Mouse (Mus musculus) heart, postnatal 14 days (tissue): ENCODE measurements at regions not wholly inside any gene's neighbourhood (a gene's known extent, or its start where the extent isn't known, plus 50 kb on each side); places are given as distances from the start of the nearest gene placed in this dataset.

ENCODE experiments used
- DNase-seq, 2 experiments: peaks; one replicate each; pipeline ENCODE4 v3.0.0; 2021 to 2022
- intact Hi-C: fragments of 180-260 bp; cut with DNase I; formaldehyde crosslinking; loops from one replicate; pipeline ENCODE4 v1.15.1; 2025

DNA sequence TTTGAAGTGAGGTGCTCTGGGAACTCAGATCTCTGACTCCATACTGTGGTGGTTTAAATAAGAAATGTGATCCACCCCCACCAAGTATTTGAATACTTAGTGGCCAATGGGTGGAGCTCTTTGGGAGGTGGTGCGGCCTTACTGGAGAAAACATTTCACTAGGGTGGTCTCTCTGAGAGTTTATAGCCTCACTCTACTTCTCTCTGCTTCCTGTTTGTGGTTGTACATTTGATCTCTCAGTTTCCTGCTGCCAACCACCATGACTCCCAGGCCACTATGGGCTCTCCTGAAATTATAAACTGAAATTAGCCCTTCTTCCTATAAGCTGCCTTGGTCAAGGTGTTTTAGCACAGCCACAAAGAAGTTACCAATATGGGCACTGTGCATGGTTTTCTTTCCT is 479.9 kb upstream of the Marcks start:
- intact Hi-C loops, result no loop called here

DNA sequence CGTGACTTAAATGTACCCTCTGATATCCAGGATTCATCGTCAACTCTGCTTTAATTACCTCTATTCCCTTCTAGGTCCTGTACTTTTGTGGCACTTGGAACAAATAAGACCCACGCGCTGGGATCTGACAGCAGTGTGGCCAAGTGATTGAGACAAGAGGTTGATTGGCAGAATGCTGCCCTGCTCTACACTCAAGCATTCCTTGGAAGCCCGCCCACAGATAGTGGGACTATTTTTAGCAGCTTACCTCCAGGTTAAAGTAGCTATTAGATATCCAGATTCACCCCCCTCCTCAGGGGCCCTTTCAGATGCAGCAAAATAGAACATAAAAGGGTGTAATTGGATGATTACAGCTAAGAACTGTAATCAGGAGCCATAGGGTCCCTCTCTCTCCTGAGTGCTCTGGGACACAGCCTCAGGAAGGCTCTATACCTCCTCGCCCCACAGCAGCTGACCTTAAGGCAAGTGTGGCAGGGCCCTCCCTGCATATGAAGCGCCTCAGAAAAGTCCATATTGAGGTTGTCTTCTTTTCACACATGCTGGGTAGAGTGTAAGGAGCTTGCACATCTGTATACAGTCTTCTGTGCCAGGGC is 479.1 kb upstream of the Marcks start:
- DNase-seq, result peak; percentile 59 to 73
- intact Hi-C loops, result no loop called here

More for the DNA sequence above, 479.9 kb upstream of the Marcks start:
- DNase-seq, result no peak

- DNase-seq, result no peak
- intact Hi-C loops, result no loop called here
Measured at GRCm38 (mm10) chr10:37615926-37616691, 477.4 kb upstream of the Marcks start.

DNA sequence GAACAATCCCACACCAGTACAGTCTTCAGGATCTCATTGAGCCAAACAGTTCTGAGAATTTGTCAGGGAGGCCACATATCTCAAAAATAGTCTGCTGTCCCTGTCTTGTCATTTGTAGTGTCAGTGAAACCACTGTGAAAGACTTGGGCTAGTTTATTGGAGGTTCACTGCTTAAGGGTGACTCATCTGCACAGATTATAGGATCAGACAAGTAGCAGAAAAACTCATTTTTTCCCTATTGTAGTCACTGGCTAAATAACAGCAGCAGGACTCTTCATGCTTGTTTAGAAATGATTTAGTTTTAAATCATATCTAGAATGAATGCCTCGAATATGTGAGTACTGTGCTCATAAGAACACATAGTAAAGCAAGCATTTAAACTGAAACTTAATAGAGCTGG is 475.2 kb upstream of the Marcks start:
- DNase-seq, result no peak
- intact Hi-C loops, result no loop called here

DNA sequence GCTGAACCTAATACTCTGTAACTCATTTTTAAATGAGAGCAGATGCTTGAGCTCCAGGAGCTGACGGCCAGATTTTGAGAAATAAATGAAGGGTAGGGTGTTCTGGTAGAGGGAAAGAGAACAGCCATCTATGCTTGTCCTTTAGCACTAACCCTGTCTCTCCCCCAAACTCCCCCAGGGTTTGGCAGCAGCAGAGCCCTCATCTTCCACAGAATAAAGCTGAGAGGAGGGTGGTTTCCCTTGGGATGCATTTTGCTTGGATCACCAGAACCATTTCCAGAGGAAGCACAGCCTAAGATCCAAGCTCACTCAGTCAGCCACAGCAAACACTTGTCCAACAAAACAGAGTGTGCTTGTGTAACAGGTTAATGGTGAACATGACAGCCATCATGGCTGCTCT is 464.8 kb upstream of the Marcks start:
- intact Hi-C loops, result no loop called here
- DNase-seq, result no peak

- no peak for DNase-seq
- intact Hi-C loops, result no loop called here
Measured at GRCm38 (mm10) chr10:37602936-37603335, 464.2 kb upstream of the Marcks start.

GRCm38 (mm10) chr10:37589889-37590288 is 451.2 kb upstream of the Marcks start:
- no peak for DNase-seq
- intact Hi-C loops, result no loop called here

GRCm38 (mm10) chr10:37589009-37589408 is 450.3 kb upstream of the Marcks start:
- intact Hi-C loops, result no loop called here
- no peak for DNase-seq

DNA sequence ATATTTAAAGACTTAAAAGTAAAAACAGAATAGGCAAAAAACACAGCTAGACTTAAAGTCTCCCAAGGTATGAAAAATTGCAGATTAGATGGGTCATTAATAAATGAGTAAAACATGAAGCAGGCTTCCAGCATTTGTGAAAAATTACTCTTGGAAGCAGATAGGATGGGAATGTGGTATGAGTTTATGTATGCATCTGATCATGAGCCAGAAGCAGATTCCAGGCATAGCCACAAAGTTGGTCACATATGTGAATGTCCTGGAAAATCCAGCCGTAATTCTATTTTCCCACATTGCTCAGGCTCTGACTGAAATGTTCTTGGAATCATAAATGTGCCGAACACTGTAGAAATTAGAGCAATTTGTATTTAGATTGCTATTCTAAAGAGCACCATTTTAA is 432.5 kb upstream of the Marcks start:
- intact Hi-C loops, result no loop called here
- DNase-seq, result no peak

- intact Hi-C loops, result no loop called here
- DNase-seq, result no peak
Measured at GRCm38 (mm10) chr10:37561705-37562104, 423.0 kb upstream of the Marcks start.

DNA sequence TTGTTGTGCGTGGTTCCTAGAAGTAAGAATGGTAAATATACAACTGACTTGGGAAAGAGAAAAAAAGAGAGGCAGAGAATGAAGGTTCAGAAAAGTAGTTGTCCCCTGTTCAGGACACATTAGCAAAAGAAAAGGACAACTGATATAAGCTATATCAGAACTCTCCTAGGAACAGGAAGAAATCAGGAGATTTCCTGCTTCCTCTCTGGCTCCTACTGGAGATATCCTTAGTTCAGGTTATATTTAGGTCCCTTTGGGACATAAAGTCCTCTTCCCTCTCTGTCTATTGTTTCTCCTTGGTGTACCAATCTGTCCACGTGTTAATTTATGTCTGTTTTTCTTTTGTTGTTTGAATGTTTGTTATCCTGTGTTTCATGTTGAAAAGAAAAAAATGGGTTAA is 410.7 kb upstream of the Marcks start:
- intact Hi-C loops, result no loop called here
- no peak for DNase-seq

DNA sequence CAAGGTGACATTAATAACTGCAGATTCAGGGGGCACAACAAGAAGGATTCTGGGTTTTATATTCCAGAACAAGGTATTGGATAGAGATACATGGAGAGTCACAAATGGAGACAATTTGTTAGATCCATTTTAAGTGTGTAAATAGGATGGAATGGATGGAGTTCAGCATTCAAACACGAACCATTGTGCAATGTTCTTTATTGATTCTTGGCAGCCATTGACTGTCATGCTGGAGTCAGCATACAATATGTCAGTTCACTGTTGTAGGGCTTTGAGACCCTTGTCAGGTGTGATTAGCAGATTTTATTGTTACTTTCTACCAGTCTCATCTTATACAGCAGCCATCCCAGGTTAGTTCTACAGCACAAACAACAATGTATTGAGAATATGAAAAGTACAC is 402.0 kb upstream of the Marcks start:
- intact Hi-C loops, result no loop called here
- no peak for DNase-seq

DNA sequence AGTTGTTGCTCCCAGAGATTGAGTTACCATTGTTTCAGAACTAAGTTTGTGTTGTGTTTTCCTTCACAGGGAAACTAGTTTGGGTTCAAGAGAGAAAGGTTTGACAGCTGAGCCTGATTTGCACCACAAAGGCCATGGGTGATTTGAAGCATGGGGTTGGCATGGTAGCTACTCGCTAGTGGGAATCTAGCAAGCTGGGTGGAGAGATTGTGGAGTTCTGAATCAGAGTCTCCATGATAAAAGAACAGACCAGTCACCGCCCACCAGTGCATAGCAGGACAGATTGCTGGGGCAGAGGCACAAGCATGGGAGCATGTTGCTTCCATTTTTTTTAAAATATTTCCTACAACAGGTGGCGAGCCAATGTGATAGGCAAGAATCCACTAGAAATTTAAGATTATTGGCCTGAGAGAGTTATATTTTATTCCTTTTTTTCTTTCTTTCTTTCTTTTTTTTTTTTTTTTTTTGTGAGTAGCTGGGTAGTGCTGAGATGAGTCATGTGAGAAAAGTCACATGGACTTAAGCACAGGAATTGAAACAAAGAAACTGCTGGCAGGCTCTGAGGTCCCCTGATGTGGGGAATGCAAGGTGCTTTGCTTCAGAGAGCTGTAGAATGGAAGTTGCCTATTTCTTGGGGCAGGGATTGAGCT is 367.4 kb upstream of the Marcks start:
- intact Hi-C loops, result no loop called here
- DNase-seq, result no peak

GRCm38 (mm10) chr10:37504468-37504867 is 365.7 kb upstream of the Marcks start:
- intact Hi-C loops, result no loop called here
- DNase-seq, result no peak

- intact Hi-C loops, result no loop called here
- DNase-seq, result no peak
Measured at GRCm38 (mm10) chr10:37502505-37502904, 363.8 kb upstream of the Marcks start.

- DNase-seq, result no peak
- intact Hi-C loops, result no loop called here
Measured at GRCm38 (mm10) chr10:37501043-37501442, 362.3 kb upstream of the Marcks start.

DNA sequence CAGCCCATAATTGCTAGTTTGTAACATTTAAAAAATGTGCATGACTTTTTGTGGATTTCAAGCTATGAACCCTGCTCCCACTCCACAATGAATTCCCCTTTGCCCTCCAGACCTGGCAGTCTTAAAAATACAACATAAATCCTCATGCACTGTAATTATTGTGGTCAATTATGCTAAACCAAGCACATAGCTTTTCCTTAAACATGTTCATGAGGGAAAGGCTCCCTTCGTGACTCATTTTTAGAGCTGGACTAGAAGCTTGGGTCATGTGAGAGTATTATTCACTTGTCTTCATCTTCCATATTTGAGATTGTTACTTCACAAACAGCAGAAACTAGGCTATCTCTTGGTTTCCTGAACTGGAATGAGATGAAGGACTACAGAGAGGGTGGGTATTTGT is 356.7 kb upstream of the Marcks start:
- intact Hi-C loops, result no loop called here
- no peak for DNase-seq

DNA sequence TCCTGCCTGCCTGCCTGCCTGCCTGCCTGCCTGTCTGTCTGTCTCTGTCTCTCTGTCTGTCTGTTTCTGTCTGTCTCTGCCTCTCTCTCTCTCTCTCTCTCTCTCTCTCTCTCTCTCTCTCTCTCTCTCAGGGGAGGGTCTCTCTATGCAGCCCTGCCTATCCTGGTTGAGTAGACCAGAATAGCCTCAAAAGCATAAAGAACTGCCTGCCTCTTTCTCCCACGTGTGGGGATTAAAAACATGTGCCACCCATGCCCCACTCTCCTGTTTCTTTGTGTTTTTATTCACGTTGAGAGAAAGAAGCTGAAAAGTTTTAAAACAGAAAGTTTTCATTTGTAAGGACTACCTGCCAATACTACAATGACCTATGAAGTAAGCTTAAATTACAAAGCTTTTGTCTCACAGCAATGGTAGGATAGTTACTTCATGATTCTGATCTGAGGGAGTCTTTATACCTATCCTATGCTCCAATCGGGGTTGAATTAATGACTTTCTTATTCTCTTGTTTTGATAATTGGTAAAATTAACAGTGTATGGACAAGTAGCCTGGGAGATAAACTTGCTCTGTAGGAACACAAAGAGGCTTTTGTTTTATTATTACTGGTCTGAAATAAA is 355.9 kb upstream of the Marcks start:
- intact Hi-C loops, result no loop called here
- DNase-seq, result no peak

GRCm38 (mm10) chr10:37494098-37494497 is 355.4 kb upstream of the Marcks start:
- intact Hi-C loops, result no loop called here

GRCm38 (mm10) chr10:37484311-37485023 is 345.7 kb upstream of the Marcks start:
- intact Hi-C loops, result loop anchor here (10.0 kb wide), 1 partner anchor 410 kb away; no protein-coding TSS in a partner anchor
- DNase-seq, result no peak

More at GRCm38 (mm10) chr10:37494098-37494497, 355.4 kb upstream of the Marcks start:
- DNase-seq, result no peak

GRCm38 (mm10) chr10:37483521-37483920 is 344.8 kb upstream of the Marcks start:
- DNase-seq, result peak; percentile 5 to 34
- intact Hi-C loops, result loop anchor here (10.0 kb wide), 1 partner anchor 409 kb away; no protein-coding TSS in a partner anchor
